Mouse (Mus musculus) gastrocnemius, postnatal 25 days (tissue): Measurements from ENCODE around the gene Nudcd3. TPM values are rescaled to one million over a fixed set of nuclear protein-coding genes. Genes with fewer than 3 reads are reported as not detected.
A peak's percentile ranks its signal among the peaks of the same experiment; 100 is the strongest.

Source experiments
- DNase-seq: peaks from one replicate; pipeline ENCODE4 v3.0.0; 2022
- total RNA-seq, 2 experiments: library from RNA; stranded (reverse); gene quantifications; 1 replicate in 1 of 2; 2 replicates in 1 of 2; pipeline ENCODE4 v1.2.3; 2021

Nudcd3 gene
- total RNA-seq, 2 experiments from 2014 or later, result 57.6 to 60.3 TPM

- peak; percentile 35 for DNase-seq
Measured at GRCm38 (mm10) chr11:6063065-6063464, 137.2 kb downstream of the Nudcd3 start.

- DNase-seq, result no peak
Measured at GRCm38 (mm10) chr11:6062329-6062728, 137.9 kb downstream of the Nudcd3 start.

DNA sequence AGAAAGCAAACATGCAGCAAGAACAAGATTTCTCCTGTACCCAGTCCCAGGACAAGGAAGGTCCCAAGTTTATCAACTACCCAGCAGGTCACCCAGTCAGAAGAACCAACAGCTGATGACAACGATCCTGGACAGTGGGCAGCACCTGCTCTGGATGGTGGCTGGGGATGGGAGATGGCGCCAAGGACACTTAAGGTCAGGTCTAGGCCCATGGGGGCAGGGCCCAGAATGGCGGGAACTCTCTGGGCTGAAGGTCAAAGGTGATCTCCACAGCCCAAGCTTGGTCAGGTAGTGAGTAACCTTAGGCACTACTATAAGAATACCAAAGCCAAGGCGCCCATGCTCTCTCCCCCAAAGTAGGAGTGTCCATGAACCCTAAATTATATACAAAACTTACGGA lies 138.3 kb downstream of the Nudcd3 start:
- DNase-seq, result no peak

- no peak for DNase-seq
Measured at GRCm38 (mm10) chr11:6059162-6059561, 141.1 kb downstream of the Nudcd3 start.

Other genes with a start within 250 kb of the Nudcd3 start
- gene Ykt6, start 244.7 kb downstream of the Nudcd3 start, total RNA-seq, result 10 to 100 TPM; 38.1 to 38.9 TPM
- gene Camk2b, start 134.1 kb downstream of the Nudcd3 start, total RNA-seq, result 100 to 1,000 TPM; 115 to 121 TPM
- under 1 TPM; 0.16 to 0.23 TPM for gene A730071L15Rik, start 386 bp downstream of the Nudcd3 start, total RNA-seq
- gene Npc1l1, start 29.7 kb upstream of the Nudcd3 start, total RNA-seq, result under 1 TPM; 0.19 to 0.33 TPM
- gene Ddx56, start 67.4 kb upstream of the Nudcd3 start, total RNA-seq, result 10 to 100 TPM; 27.1 to 35.2 TPM
- gene Tmed4, start 74.5 kb upstream of the Nudcd3 start, total RNA-seq, result 10 to 100 TPM; 54.1 to 57.4 TPM
- 100 to 1,000 TPM; 664 to 688 TPM for gene Ogdh, start 91.2 kb upstream of the Nudcd3 start, total RNA-seq
- 10 to 100 TPM; 37.4 to 43.0 TPM for gene Zmiz2, start 188.7 kb upstream of the Nudcd3 start, total RNA-seq
- gene Ppia, start 215.0 kb upstream of the Nudcd3 start, total RNA-seq, result 100 to 1,000 TPM; 197 to 277 TPM
- 10 to 100 TPM; 44.6 TPM for gene H2afv, start 244.0 kb upstream of the Nudcd3 start, total RNA-seq